Mouse (Mus musculus) gastrocnemius, adult 8-10 months (tissue): ENCODE results near the gene Tmem88b. TPM values are rescaled to one million over a fixed set of nuclear protein-coding genes. Genes with fewer than 3 reads are reported as not detected.

Experiments
- DNase-seq, 2 experiments: peaks; one replicate each; pipeline ENCODE4 v3.0.0; 2022; ENCODE audit warnings: low spot score in 2 of 2
- total RNA-seq, 4 experiments: library from RNA; stranded (reverse); gene quantifications; 2 replicates each; pipeline ENCODE4 v1.2.4; 2022

Gene Tmem88b
- under 1 TPM; 0.21 to 0.72 (median 0.31) TPM for total RNA-seq

- DNase-seq: no peak
These were observed at the start of gene Tmem88b for GRCm38 (mm10) chr4:155785819-155786218. TSS of gene Tmem88b (minus strand) at chr4:155785874.

GRCm38 (mm10) chr4:155833836-155834235, 48.2 kb upstream of the Tmem88b start:
- DNase-seq: peak; percentile 70 to 79

GRCm38 (mm10) chr4:155833234-155833633, 47.6 kb upstream of the Tmem88b start:
- no peak for DNase-seq

GRCm38 (mm10) chr4:155832321-155832720, 46.6 kb upstream of the Tmem88b start:
- no peak for DNase-seq

GRCm38 (mm10) chr4:155831831-155832230, 46.2 kb upstream of the Tmem88b start:
- DNase-seq: no peak

GRCm38 (mm10) chr4:155831205-155831766, 45.6 kb upstream of the Tmem88b start, which contains the start of gene Aurkaip1:
TSS of gene Aurkaip1 (plus strand) at chr4:155831272.
- DNase-seq: peak; percentile 90 to 93

GRCm38 (mm10) chr4:155830596-155830995, 44.9 kb upstream of the Tmem88b start:
- DNase-seq: no peak

- DNase-seq: no peak
These were observed 44.2 kb upstream of the Tmem88b start for GRCm38 (mm10) chr4:155829866-155830265.

GRCm38 (mm10) chr4:155823443-155823842, 37.8 kb upstream of the Tmem88b start:
- no peak for DNase-seq

- no peak for DNase-seq
These were observed 35.4 kb upstream of the Tmem88b start for GRCm38 (mm10) chr4:155821025-155821424.

GRCm38 (mm10) chr4:155817533-155817932, 31.9 kb upstream of the Tmem88b start:
- no peak for DNase-seq

- no peak for DNase-seq
These were observed 27.0 kb upstream of the Tmem88b start for GRCm38 (mm10) chr4:155812665-155813181.

- DNase-seq: peak; percentile 81 to 90
These were observed 26.4 kb upstream of the Tmem88b start, which contains the start of gene Ccnl2 for GRCm38 (mm10) chr4:155811929-155812664. TSS of gene Ccnl2 (plus strand) at chr4:155812489.

GRCm38 (mm10) chr4:155807841-155808240, 22.2 kb upstream of the Tmem88b start:
- no peak for DNase-seq

GRCm38 (mm10) chr4:155803340-155804041, 17.8 kb upstream of the Tmem88b start:
- DNase-seq: peak; percentile 89 to 92

GRCm38 (mm10) chr4:155802741-155803339, 17.2 kb upstream of the Tmem88b start, which contains the start of gene Mrpl20:
TSS of gene Mrpl20 (plus strand) at chr4:155802878.
- no peak for DNase-seq

GRCm38 (mm10) chr4:155802075-155802474, 16.4 kb upstream of the Tmem88b start:
- no peak for DNase-seq

- no peak for DNase-seq
These were observed 8.1 kb upstream of the Tmem88b start for GRCm38 (mm10) chr4:155793730-155794129.

GRCm38 (mm10) chr4:155791240-155791933, 5.7 kb upstream of the Tmem88b start:
- no peak for DNase-seq

GRCm38 (mm10) chr4:155790650-155791161, 5.0 kb upstream of the Tmem88b start:
- DNase-seq: no peak
